Mouse (Mus musculus): ENCODE results near the gene Gm21994. TPM values are rescaled to one million over a fixed set of nuclear protein-coding genes. Genes with fewer than 3 reads are reported as not detected.
"Not testable (repeated sequence)": the region's sequence is repeated elsewhere in the genome, so short reads cannot be mapped to it uniquely, and the experiment has no call there.

The Gm21994 gene
- 0.16 TPM in 1 of 2 replicates, not detected in the other for polyA plus RNA-seq (2012; rRNA removed)

- H3K4me3 ChIP-seq (ENCODE audit: insufficient read depth, low read depth, low read length); H3K27ac ChIP-seq (ENCODE audit: insufficient read depth, low read depth, low read length); H3K4me1 ChIP-seq (ENCODE audit: control insufficient read depth, insufficient read depth, low read length); DNase-seq; H3K27me3 ChIP-seq (replicated peaks; ENCODE audit: control insufficient read depth, insufficient read depth, low read length); H3K36me3 ChIP-seq (ENCODE audit: control insufficient read depth, insufficient read depth, low read length): not testable (repeated sequence)
- 60% methylated on average over 2 of the region's 2 CpGs for WGBS
Observed at GRCm38 (mm10) chr2:150255491-150255890, at the start of gene Gm21994. Gene Gm21994 (minus strand): TSS chr2:150255591.

- H3K4me3 ChIP-seq (ENCODE audit: insufficient read depth, low read depth, low read length) = no peak overlapping the region
- 46% methylated on average over 1 of the region's 1 CpGs for WGBS
- no peaks in the 10 kb centered on the region for H3K4me1 ChIP-seq (ENCODE audit: control insufficient read depth, insufficient read depth, low read length)
- no peak overlapping the region for H3K27ac ChIP-seq (ENCODE audit: insufficient read depth, low read depth, low read length)
- no peak for DNase-seq
- no peak for TF ChIP-seq CTCF (conservative IDR thresholded peaks at IDR 0.05; ENCODE audit: insufficient read depth, insufficient read length, low read depth, low read length)
- TF ChIP-seq POLR2A (IDR thresholded peaks at IDR 0.05; ENCODE audit: low read depth, low read length) = no peak
- no peaks in the 10 kb centered on the region for H3K36me3 ChIP-seq (ENCODE audit: control insufficient read depth, insufficient read depth, low read length)
- H3K27me3 ChIP-seq (replicated peaks; ENCODE audit: control insufficient read depth, insufficient read depth, low read length) = no peaks in the 10 kb centered on the region
Observed at GRCm38 (mm10) chr2:150299096-150299495, 43.7 kb upstream of the Gm21994 start.

GRCm38 (mm10) chr2:150293669-150294068 lies 38.3 kb upstream of the Gm21994 start:
- Histone ChIP-seq H3K4me3 (ENCODE audit: insufficient read depth, low read depth, low read length) (no peak overlapping the region), H3K4me1 (ENCODE audit: control insufficient read depth, insufficient read depth, low read length) (no peaks in the 10 kb centered on the region), H3K27me3 (replicated peaks; ENCODE audit: control insufficient read depth, insufficient read depth, low read length) (no peaks in the 10 kb centered on the region), H3K27ac (ENCODE audit: insufficient read depth, low read depth, low read length) (no peak overlapping the region), H3K36me3 (ENCODE audit: control insufficient read depth, insufficient read depth, low read length) (no peaks in the 10 kb centered on the region)
- WGBS = 85% methylated on average over 6 of the region's 6 CpGs
- TF ChIP-seq POLR2A (IDR thresholded peaks at IDR 0.05; ENCODE audit: low read depth, low read length) (no peak), CTCF (conservative IDR thresholded peaks at IDR 0.05; ENCODE audit: insufficient read depth, insufficient read length, low read depth, low read length) (no peak)
- DNase-seq = no peak

GRCm38 (mm10) chr2:150257291-150257690 lies 1.9 kb upstream of the Gm21994 start, which contains the start of gene Gm14124:
Gene Gm14124 (plus strand): TSS chr2:150257517.
- not testable (repeated sequence) for H3K36me3 ChIP-seq (ENCODE audit: control insufficient read depth, insufficient read depth, low read length); H3K4me3 ChIP-seq (ENCODE audit: insufficient read depth, low read depth, low read length); H3K27me3 ChIP-seq (replicated peaks; ENCODE audit: control insufficient read depth, insufficient read depth, low read length); H3K27ac ChIP-seq (ENCODE audit: insufficient read depth, low read depth, low read length); H3K4me1 ChIP-seq (ENCODE audit: control insufficient read depth, insufficient read depth, low read length); DNase-seq
- WGBS = 83% methylated on average over 4 of the region's 4 CpGs

GRCm38 (mm10) chr2:150256861-150257260 lies 1.5 kb upstream of the Gm21994 start:
- H3K27ac ChIP-seq (ENCODE audit: insufficient read depth, low read depth, low read length); DNase-seq; H3K4me3 ChIP-seq (ENCODE audit: insufficient read depth, low read depth, low read length); H3K36me3 ChIP-seq (ENCODE audit: control insufficient read depth, insufficient read depth, low read length); H3K4me1 ChIP-seq (ENCODE audit: control insufficient read depth, insufficient read depth, low read length); H3K27me3 ChIP-seq (replicated peaks; ENCODE audit: control insufficient read depth, insufficient read depth, low read length): not testable (repeated sequence)
- WGBS = 71% methylated on average over 2 of the region's 2 CpGs

GRCm38 (mm10) chr2:150243211-150243610 lies 12.2 kb downstream of the Gm21994 start:
- Histone ChIP-seq H3K4me3 (ENCODE audit: insufficient read depth, low read depth, low read length) (no peak overlapping the region), H3K36me3 (ENCODE audit: control insufficient read depth, insufficient read depth, low read length) (peaks cover 6% of the 10 kb centered on the region), H3K27me3 (replicated peaks; ENCODE audit: control insufficient read depth, insufficient read depth, low read length) (no peaks in the 10 kb centered on the region), H3K4me1 (ENCODE audit: control insufficient read depth, insufficient read depth, low read length) (no peaks in the 10 kb centered on the region), H3K27ac (ENCODE audit: insufficient read depth, low read depth, low read length) (no peak overlapping the region)
- WGBS = 73% methylated on average over 2 of the region's 2 CpGs
- peak; percentile 84 for DNase-seq
- no peak for TF ChIP-seq CTCF (conservative IDR thresholded peaks at IDR 0.05; ENCODE audit: insufficient read depth, insufficient read length, low read depth, low read length)
- TF ChIP-seq POLR2A (IDR thresholded peaks at IDR 0.05; ENCODE audit: low read depth, low read length) = no peak

- DNase-seq; H3K27ac ChIP-seq (ENCODE audit: insufficient read depth, low read depth, low read length); H3K4me1 ChIP-seq (ENCODE audit: control insufficient read depth, insufficient read depth, low read length); H3K27me3 ChIP-seq (replicated peaks; ENCODE audit: control insufficient read depth, insufficient read depth, low read length); H3K36me3 ChIP-seq (ENCODE audit: control insufficient read depth, insufficient read depth, low read length); H3K4me3 ChIP-seq (ENCODE audit: insufficient read depth, low read depth, low read length): not testable (repeated sequence)
Observed at GRCm38 (mm10) chr2:150223263-150223662, 32.1 kb downstream of the Gm21994 start.

- 15% methylated on average over 4 of the region's 4 CpGs for WGBS
- DNase-seq; H3K27ac ChIP-seq (ENCODE audit: insufficient read depth, low read depth, low read length); H3K4me1 ChIP-seq (ENCODE audit: control insufficient read depth, insufficient read depth, low read length); H3K27me3 ChIP-seq (replicated peaks; ENCODE audit: control insufficient read depth, insufficient read depth, low read length); H3K36me3 ChIP-seq (ENCODE audit: control insufficient read depth, insufficient read depth, low read length): not testable (repeated sequence)
- peak overlapping the region; percentile 64 for H3K4me3 ChIP-seq (ENCODE audit: insufficient read depth, low read depth, low read length)
Observed at GRCm38 (mm10) chr2:150218363-150218725, 37.0 kb downstream of the Gm21994 start.

- peak within 1 kb of the TSS; percentile 64 for H3K4me3 ChIP-seq (ENCODE audit: insufficient read depth, low read depth, low read length)
- H3K27me3 ChIP-seq (replicated peaks; ENCODE audit: control insufficient read depth, insufficient read depth, low read length); H3K36me3 ChIP-seq (ENCODE audit: control insufficient read depth, insufficient read depth, low read length); H3K4me1 ChIP-seq (ENCODE audit: control insufficient read depth, insufficient read depth, low read length); H3K27ac ChIP-seq (ENCODE audit: insufficient read depth, low read depth, low read length): not testable (repeated sequence)
- 1% methylated on average over 15 of the region's 15 CpGs for WGBS
- DNase-seq = peak; percentile 95
Observed at GRCm38 (mm10) chr2:150217600-150218362, 37.6 kb downstream of the Gm21994 start, which contains the start of gene Zfp937. Gene Zfp937 (plus strand): TSS chr2:150218073.
